Mouse (Mus musculus) lung, embryonic 16.5 days (tissue): Measurements from ENCODE around the gene Mrto4. TPM values are rescaled to one million over a fixed set of nuclear protein-coding genes. Genes with fewer than 3 reads are reported as not detected.

ENCODE experiments used
- ATAC-seq: fragments of 200-750 bp; cut with Nextera tagmentation; 2 replicates; pipeline ENCODE4 v1.8.0; 2017; ENCODE audit warnings: low read depth, mild to moderate bottlenecking, moderate library complexity
- H3K27ac ChIP-seq: fragments of 300-500 bp; sonication (generic); 2 replicates; pipeline ENCODE4 v1.5.1; 2014; ENCODE audit warnings: mild to moderate bottlenecking, control low read depth, low read length
- H3K27me3 ChIP-seq: fragments of 300-500 bp; sonication (generic); 2 replicates; pipeline ENCODE4 v1.6.1; 2014; ENCODE audit warnings: low read depth, low read length, mixed read lengths; ENCODE audit not compliant: control insufficient read depth, insufficient read depth
- H3K36me3 ChIP-seq: fragments of 300-500 bp; sonication (generic); 2 replicates; pipeline ENCODE4 v1.6.1; 2014; ENCODE audit warnings: low read length; ENCODE audit not compliant: control insufficient read depth, insufficient read depth
- H3K4me1 ChIP-seq: fragments of 300-500 bp; sonication (generic); replicated peaks from 2 replicates; pipeline ENCODE4 v1.6.1; 2014; ENCODE audit warnings: low read length, mixed read lengths; ENCODE audit not compliant: control insufficient read depth, insufficient read depth
- H3K4me2 ChIP-seq: fragments of 300-500 bp; sonication (generic); 2 replicates; pipeline ENCODE4 v1.6.1; 2014; ENCODE audit warnings: low read depth, low read length, control low read depth
- H3K4me3 ChIP-seq: fragments of 300-500 bp; sonication (generic); 2 replicates; pipeline ENCODE4 v1.5.1; 2014; ENCODE audit warnings: mild to moderate bottlenecking, low read length, control low read depth
- H3K9ac ChIP-seq: fragments of 300-500 bp; sonication (generic); 2 replicates; pipeline ENCODE4 v1.6.1; 2014; ENCODE audit warnings: low read length, control low read depth
- H3K9me3 ChIP-seq: fragments of 300-500 bp; sonication (generic); 2 replicates; pipeline ENCODE4 v1.6.1; 2016; ENCODE audit warnings: low read length; ENCODE audit not compliant: control insufficient read depth
- WGBS: fragments of 180-500 bp; shearing (Covaris S2); extraction: QIAGEN DNeasy Blood & Tissue Kit; methylation state at CpG from one replicate; pipeline ENCODE4 v1.1.7; 2014; 5-methylcytosine and 5-hydroxymethylcytosine counted together
- microRNA-seq: library from miRNA; unstranded; fragments of <30 nt; microRNA quantifications from one replicate; pipeline ENCODE4, GENCODE M21; 2016
- polyA plus RNA-seq: library from polyadenylated mRNA; unstranded; fragments of >200 nt; fragmentation: Nextera tagmentation; extraction: Ambion mirVana; gene quantifications from 2 replicates; pipeline ENCODE4 v1.2.1, GENCODE M21; 2015

The Mrto4 gene
- polyA plus RNA-seq, 1 experiment from 2014 or later: 89.6 TPM

DNA sequence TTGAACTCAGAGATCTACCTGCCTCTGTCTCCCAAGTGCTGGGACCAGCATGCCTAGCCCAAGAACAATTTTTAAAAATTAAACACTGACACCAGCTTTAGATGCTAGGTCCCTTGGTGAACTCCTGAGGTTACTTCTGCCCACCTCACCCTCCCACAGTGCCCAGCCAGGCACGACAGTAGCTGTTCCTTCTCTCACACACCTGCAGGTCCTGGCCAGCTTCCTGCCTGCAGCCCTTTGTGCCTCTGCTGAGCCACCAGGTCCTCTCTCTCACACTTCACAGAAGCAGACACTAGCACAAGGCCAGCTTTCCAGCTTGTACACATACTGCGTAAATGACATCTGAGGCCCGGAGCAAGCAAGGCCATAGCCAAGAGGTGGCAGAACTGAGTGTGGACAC is 46.9 kb downstream of the Mrto4 start:
- Histone ChIP-seq H3K4me3 (no peak overlapping the region), H3K9me3 (no peaks in the 10 kb centered on the region), H3K4me2 (no peak overlapping the region), H3K9ac (no peak overlapping the region), H3K27me3 (no peaks in the 10 kb centered on the region), H3K4me1 (peaks cover 6% of the 10 kb centered on the region), H3K36me3 (peaks cover 8% of the 10 kb centered on the region), H3K27ac (no peak overlapping the region)
- no peak for ATAC-seq
- WGBS: 92% methylated on average over 3 of the region's 3 CpGs

- Histone ChIP-seq H3K27ac (no peak overlapping the region), H3K27me3 (no peaks in the 10 kb centered on the region), H3K36me3 (peaks cover 8% of the 10 kb centered on the region), H3K9me3 (no peaks in the 10 kb centered on the region), H3K4me1 (peaks cover 10% of the 10 kb centered on the region), H3K4me2 (no peak overlapping the region), H3K9ac (no peak overlapping the region), H3K4me3 (no peak overlapping the region)
- WGBS: 54% methylated on average over 5 of the region's 5 CpGs
- ATAC-seq: no peak
These were observed 50.1 kb downstream of the Mrto4 start for GRCm38 (mm10) chr4:139302241-139302640.

DNA sequence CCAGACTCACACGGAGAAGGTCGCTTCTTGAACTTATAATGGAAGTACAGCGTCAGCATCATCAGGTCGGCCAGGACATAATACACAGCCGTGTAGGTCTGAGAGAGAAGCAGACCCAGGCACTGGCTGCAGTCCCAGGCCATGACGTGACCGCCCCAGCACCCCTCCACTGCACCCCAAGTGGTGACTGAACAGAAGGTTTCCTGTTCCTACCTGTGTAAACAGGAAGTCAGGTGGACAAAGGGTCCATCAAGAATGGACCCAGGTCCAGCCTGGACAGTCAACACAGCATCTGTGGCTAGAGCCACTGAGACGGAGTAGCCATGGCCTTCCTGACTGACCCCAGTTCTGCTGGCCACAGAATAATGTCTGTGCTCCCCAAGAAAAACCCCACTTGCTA is 50.6 kb downstream of the Mrto4 start:
- no peaks in the 10 kb centered on the region for H3K27me3 ChIP-seq
- H3K4me3 ChIP-seq: no peak overlapping the region
- peaks cover 10% of the 10 kb centered on the region for H3K4me1 ChIP-seq
- H3K4me2 ChIP-seq: no peak overlapping the region
- H3K9me3 ChIP-seq: no peaks in the 10 kb centered on the region
- no peak overlapping the region for H3K27ac ChIP-seq
- WGBS: 83% methylated on average over 8 of the region's 8 CpGs
- H3K36me3 ChIP-seq: peaks cover 8% of the 10 kb centered on the region
- H3K9ac ChIP-seq: no peak overlapping the region
- no peak for ATAC-seq

DNA sequence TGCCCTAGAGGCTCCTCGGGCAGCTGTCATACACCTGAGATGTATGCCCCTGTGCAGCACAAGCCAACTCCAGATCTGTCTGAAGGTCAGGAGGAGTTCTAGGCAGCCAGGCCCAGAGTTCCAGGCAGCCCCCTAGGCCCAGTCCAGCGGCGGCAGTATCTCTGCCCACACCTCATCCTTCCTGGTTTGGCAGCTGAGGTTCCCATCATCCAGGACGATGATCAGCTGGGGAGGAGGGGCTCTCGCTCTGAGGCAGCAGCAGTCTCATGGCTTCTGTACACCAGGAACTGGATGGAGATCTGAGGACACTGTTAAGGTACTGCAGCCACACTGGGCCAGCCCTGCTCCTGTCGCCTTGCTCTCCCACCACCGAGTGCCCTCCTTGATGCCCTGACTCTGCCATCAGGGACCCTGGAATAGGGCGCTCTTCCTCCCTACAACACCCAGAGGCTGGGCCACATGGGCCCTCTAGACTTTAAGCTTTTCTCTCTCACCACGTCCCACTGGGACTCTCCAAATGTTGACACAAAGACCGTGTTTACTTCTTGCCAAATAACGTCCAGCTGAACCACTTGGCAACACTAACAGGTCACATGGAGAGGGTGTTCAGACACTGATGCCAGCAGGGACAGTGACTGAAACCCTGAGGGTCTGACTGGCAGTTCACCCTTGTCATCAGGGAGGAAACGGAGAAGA is 53.6 kb downstream of the Mrto4 start:
- peak; percentile 46 for ATAC-seq
- H3K4me2 ChIP-seq: no peak overlapping the region
- H3K9ac ChIP-seq: 0 out of 2 replicates have a peak overlapping the region, but pooled peaks have one; percentile 20
- no peaks in the 10 kb centered on the region for H3K9me3 ChIP-seq
- H3K4me1 ChIP-seq: peaks cover 10% of the 10 kb centered on the region
- 49% methylated on average over 12 of the region's 12 CpGs for WGBS
- no peaks in the 10 kb centered on the region for H3K36me3 ChIP-seq
- H3K27ac ChIP-seq: peak overlapping the region; percentile 31; the same call in 1 of the 2 replicates
- H3K4me3 ChIP-seq: no peak overlapping the region
- H3K27me3 ChIP-seq: no peaks in the 10 kb centered on the region

DNA sequence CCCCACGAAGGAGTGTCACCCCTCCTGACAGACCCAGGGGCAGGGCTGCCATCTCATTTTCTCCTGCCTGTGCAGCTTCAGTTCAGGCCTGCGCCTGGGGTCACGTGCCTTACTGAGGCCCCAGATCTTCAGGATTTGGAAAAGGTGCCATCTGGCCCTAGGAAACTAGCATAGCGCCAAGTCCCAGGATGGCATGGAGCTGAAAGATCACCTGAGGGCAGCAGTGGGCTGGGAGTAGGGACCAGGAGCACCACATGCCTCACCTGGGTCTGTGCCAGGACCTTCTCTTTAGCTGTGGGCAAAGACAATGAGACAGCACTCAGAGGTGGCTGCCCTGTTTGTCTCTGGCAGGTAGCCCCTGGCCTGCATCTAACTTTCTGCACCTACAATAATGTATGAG is 54.8 kb downstream of the Mrto4 start:
- Histone ChIP-seq H3K4me3 (no peak overlapping the region), H3K36me3 (no peaks in the 10 kb centered on the region), H3K9ac (no peak overlapping the region), H3K4me1 (peaks cover 10% of the 10 kb centered on the region), H3K9me3 (no peaks in the 10 kb centered on the region), H3K4me2 (no peak overlapping the region), H3K27ac (no peak overlapping the region), H3K27me3 (no peaks in the 10 kb centered on the region)
- ATAC-seq: no peak
- WGBS: 86% methylated on average over 4 of the region's 4 CpGs

Small RNA genes lying within 50 kb of the gene (microRNA-seq; reads per million reads assigned to microRNA genes)
- gene Gm24245 (0.79 reads per million), gene Gm25732 (not detected)

Other genes with a start within 250 kb of the Mrto4 start
- gene Minos1, start 221.5 kb downstream of the Mrto4 start, polyA plus RNA-seq: 548 and 571 TPM in 2 replicates
- 454 and 473 TPM in 2 replicates for gene Capzb, start 159.7 kb downstream of the Mrto4 start, polyA plus RNA-seq
- gene Pqlc2, start 41.9 kb downstream of the Mrto4 start, polyA plus RNA-seq: 12.5 and 13.9 TPM in 2 replicates
- gene Akr7a5, start 41.8 kb downstream of the Mrto4 start, polyA plus RNA-seq: 94.9 and 95.0 TPM in 2 replicates
- gene Emc1, start within 50 bp of the Mrto4 start, polyA plus RNA-seq: 32.9 and 33.5 TPM in 2 replicates
- gene Ubr4, start within 50 bp of the Mrto4 start, polyA plus RNA-seq: 57.7 and 59.4 TPM in 2 replicates
- gene Iffo2, start 178.0 kb upstream of the Mrto4 start, polyA plus RNA-seq: 2.9 and 3.7 TPM in 2 replicates